ENCODE assay signal across 29 mouse cellular contexts in the genomic region with DNA sequence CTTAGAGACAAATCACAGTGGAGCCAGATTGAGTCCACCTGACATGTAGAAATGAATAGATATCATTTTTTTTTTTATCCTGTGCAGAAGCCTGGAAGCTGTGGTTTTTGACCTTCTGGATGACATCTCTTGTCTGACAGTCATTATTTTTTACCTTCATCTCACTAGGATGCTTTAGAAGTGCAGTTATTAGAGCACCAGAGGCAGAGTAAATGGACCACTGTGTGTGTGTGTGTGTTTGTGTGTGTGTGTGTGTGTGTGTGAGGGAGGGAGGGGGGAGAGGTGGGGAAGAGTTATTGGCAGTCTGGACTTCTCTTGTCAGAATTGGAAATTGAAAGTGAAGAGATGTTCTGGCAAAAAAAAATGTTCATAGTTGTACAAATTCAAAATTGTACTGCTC.
DNase-seq lines count a peak whose midpoint lies in the region; ATAC-seq and TF ChIP-seq lines count a peak whose summit lies in the region.
"Had no signal": no experiment of that assay in that cellular context is flagged by ENCODE, and none has a peak within 500 bp of the region (broad histone marks: within the 10 kb centered on the region; RNA-seq: fewer than 3 reads in every experiment).

No protein-coding gene starts in this region.

- no peak overlapping the region for H3K9ac ChIP-seq in forebrain, embryonic 14.5 days (ENCODE audit: low read length)
- H3K9ac ChIP-seq in forebrain, embryonic 11.5 days (ENCODE audit: low read length), result no peak overlapping the region
- H3K9ac ChIP-seq in midbrain, embryonic 12.5 days (replicated peaks), result no peak overlapping the region
- H3K9ac ChIP-seq in midbrain, postnatal 0 days (replicated peaks; ENCODE audit: low read length, poor library complexity, severe bottlenecking), result no peak overlapping the region
- no peak overlapping the region for H3K9ac ChIP-seq in midbrain, embryonic 16.5 days (ENCODE audit: low read depth, low read length)
- no peak overlapping the region for H3K9ac ChIP-seq in intestine, embryonic 15.5 days
- H3K9ac ChIP-seq: embryonic facial prominence, embryonic 13.5 days; embryonic facial prominence, embryonic 15.5 days; forebrain, embryonic 13.5 days had no signal

- no peak for TF ChIP-seq CTCF in midbrain, postnatal 0 days (IDR thresholded peaks at IDR 0.05)
- TF ChIP-seq CTCF in brain, embryonic 14.5 days (IDR thresholded peaks at IDR 0.05; ENCODE audit: borderline replicate concordance, extremely low read depth, insufficient read depth, insufficient read length), result no peak

- H3K9me3 ChIP-seq in forebrain, embryonic 14.5 days (replicated peaks; ENCODE audit: control insufficient read depth, low read length), result no peaks in the 10 kb centered on the region
- H3K9me3 ChIP-seq in forebrain, embryonic 11.5 days (ENCODE audit: control insufficient read depth, low read length), result no peaks in the 10 kb centered on the region
- H3K9me3 ChIP-seq in midbrain, embryonic 12.5 days, result no peaks in the 10 kb centered on the region
- no peaks in the 10 kb centered on the region for H3K9me3 ChIP-seq in midbrain, postnatal 0 days (ENCODE audit: low read length)
- H3K9me3 ChIP-seq in midbrain, embryonic 16.5 days (replicated peaks; ENCODE audit: control insufficient read depth, low read length, poor library complexity, severe bottlenecking), result no peaks in the 10 kb centered on the region
- no peaks in the 10 kb centered on the region for H3K9me3 ChIP-seq in intestine, embryonic 15.5 days
- H3K9me3 ChIP-seq: embryonic facial prominence, embryonic 13.5 days; embryonic facial prominence, embryonic 15.5 days; forebrain, embryonic 10.5 days; forebrain, embryonic 13.5 days; G1E had no signal

- DNase-seq in forebrain, embryonic 14.5 days (ENCODE audit: low spot score), result peak; percentile 33
- DNase-seq in forebrain, embryonic 11.5 days (ENCODE audit: low spot score), result no peak
- no peak for DNase-seq in midbrain, postnatal 0 days (ENCODE audit: low spot score)
- peak; percentile 63 for DNase-seq in brain, embryonic 14.5 days (ENCODE audit: low read depth)
- DNase-seq: adrenal gland, adult 8-10 months; adrenal gland, postnatal 14 days; adrenal gland, postnatal 36 days; B cell, adult 2 months; cerebellum, adult 11 months; cerebellum, adult 18-20 months; cerebellum, adult 8-10 months; cerebellum, adult 9-11 months; cerebellum, postnatal 14 days; cerebellum, postnatal 36 days; embryo, embryonic 11 days had no signal

- no peaks in the 10 kb centered on the region for H3K27me3 ChIP-seq in forebrain, embryonic 14.5 days (replicated peaks; ENCODE audit: control insufficient read depth, insufficient read depth, low read length)
- H3K27me3 ChIP-seq in forebrain, embryonic 11.5 days (ENCODE audit: control insufficient read depth, insufficient read depth, low read length), result no peaks in the 10 kb centered on the region
- no peaks in the 10 kb centered on the region for H3K27me3 ChIP-seq in midbrain, embryonic 12.5 days
- no peaks in the 10 kb centered on the region for H3K27me3 ChIP-seq in midbrain, postnatal 0 days (ENCODE audit: insufficient read depth, low read length)
- no peaks in the 10 kb centered on the region for H3K27me3 ChIP-seq in midbrain, embryonic 16.5 days (ENCODE audit: control insufficient read depth, insufficient read depth, low read depth, low read length)
- H3K27me3 ChIP-seq in intestine, embryonic 15.5 days (replicated peaks), result no peaks in the 10 kb centered on the region
- H3K27me3 ChIP-seq: CH12.LX; embryonic facial prominence, embryonic 13.5 days; embryonic facial prominence, embryonic 15.5 days; forebrain, embryonic 13.5 days; Patski had no signal

- no peak overlapping the region for H3K4me2 ChIP-seq in forebrain, embryonic 14.5 days (ENCODE audit: low read length)
- H3K4me2 ChIP-seq in forebrain, embryonic 11.5 days (ENCODE audit: low read depth, low read length, severe bottlenecking), result no peak overlapping the region
- H3K4me2 ChIP-seq in midbrain, embryonic 12.5 days (replicated peaks), result no peak overlapping the region
- H3K4me2 ChIP-seq in midbrain, postnatal 0 days (ENCODE audit: low read depth, low read length, poor library complexity, severe bottlenecking), result no peak overlapping the region
- H3K4me2 ChIP-seq in midbrain, embryonic 16.5 days (ENCODE audit: low read length), result no peak overlapping the region
- no peak overlapping the region for H3K4me2 ChIP-seq in intestine, embryonic 15.5 days (replicated peaks)
- H3K4me2 ChIP-seq: embryonic facial prominence, embryonic 13.5 days; embryonic facial prominence, embryonic 15.5 days; forebrain, embryonic 13.5 days had no signal

- 0 out of 2 replicates have a peak, but pooled peaks have one; percentile 21 for ATAC-seq in forebrain, embryonic 14.5 days
- no peak for ATAC-seq in forebrain, embryonic 11.5 days (replicated peaks; ENCODE audit: low FRiP score)
- peak; percentile 47; the same call in 1 of the 2 replicates for ATAC-seq in midbrain, embryonic 12.5 days (ENCODE audit: low FRiP score, low read depth)
- no peak for ATAC-seq in midbrain, postnatal 0 days (ENCODE audit: low FRiP score)
- peak; percentile 51; the same call in 1 of the 2 replicates for ATAC-seq in midbrain, embryonic 16.5 days
- no peak for ATAC-seq in intestine, embryonic 15.5 days
- ATAC-seq: activated CD4-positive, CD25-positive, alpha-beta regulatory T cell, adult 4 months; CD4-positive, CD25-positive, alpha-beta regulatory T cell, adult 4 months; forebrain, embryonic 13.5 days; forebrain, embryonic 16.5 days; Patski had no signal

- H3K36me3 ChIP-seq in forebrain, embryonic 14.5 days (ENCODE audit: control insufficient read depth, insufficient read depth, low read length), result no peaks in the 10 kb centered on the region
- H3K36me3 ChIP-seq in forebrain, embryonic 11.5 days (ENCODE audit: control insufficient read depth, insufficient read depth, low read length), result no peaks in the 10 kb centered on the region
- no peaks in the 10 kb centered on the region for H3K36me3 ChIP-seq in midbrain, embryonic 12.5 days
- no peaks in the 10 kb centered on the region for H3K36me3 ChIP-seq in midbrain, postnatal 0 days (ENCODE audit: insufficient read depth, low read length)
- H3K36me3 ChIP-seq in midbrain, embryonic 16.5 days (ENCODE audit: control insufficient read depth, insufficient read depth, low read length), result no peaks in the 10 kb centered on the region
- no peaks in the 10 kb centered on the region for H3K36me3 ChIP-seq in intestine, embryonic 15.5 days
- H3K36me3 ChIP-seq: embryonic facial prominence, embryonic 13.5 days; embryonic facial prominence, embryonic 15.5 days; forebrain, embryonic 10.5 days; G1E had no signal

- no peak overlapping the region for H3K4me3 ChIP-seq in forebrain, embryonic 14.5 days (ENCODE audit: low read depth, low read length)
- no peak overlapping the region for H3K4me3 ChIP-seq in forebrain, embryonic 11.5 days (ENCODE audit: low read depth, low read length)
- no peak overlapping the region for H3K4me3 ChIP-seq in midbrain, embryonic 12.5 days
- no peak overlapping the region for H3K4me3 ChIP-seq in midbrain, postnatal 0 days (ENCODE audit: low read depth, low read length)
- H3K4me3 ChIP-seq in midbrain, embryonic 16.5 days (ENCODE audit: low read depth, low read length), result no peak overlapping the region
- no peak overlapping the region for H3K4me3 ChIP-seq in intestine, embryonic 15.5 days (replicated peaks)
- H3K4me3 ChIP-seq: embryonic facial prominence, embryonic 13.5 days; embryonic facial prominence, embryonic 15.5 days; erythroblast, embryonic 14.5 days; forebrain, embryonic 10.5 days; forebrain, embryonic 13.5 days had no signal

- 0 out of 2 replicates have a peak, but pooled peaks cover 3% of the 10 kb centered on the region for H3K4me1 ChIP-seq in forebrain, embryonic 14.5 days (ENCODE audit: control insufficient read depth, insufficient read depth, low read length)
- H3K4me1 ChIP-seq in forebrain, embryonic 11.5 days (replicated peaks; ENCODE audit: control insufficient read depth, insufficient read depth, low read length), result no peaks in the 10 kb centered on the region
- H3K4me1 ChIP-seq in midbrain, embryonic 12.5 days, result no peaks in the 10 kb centered on the region
- no peaks in the 10 kb centered on the region for H3K4me1 ChIP-seq in midbrain, postnatal 0 days (ENCODE audit: insufficient read depth, low read length)
- H3K4me1 ChIP-seq in midbrain, embryonic 16.5 days (ENCODE audit: control insufficient read depth, insufficient read depth, low read length), result peaks cover 2% of the 10 kb centered on the region; the same call in 1 of the 2 replicates
- H3K4me1 ChIP-seq in intestine, embryonic 15.5 days (replicated peaks), result no peaks in the 10 kb centered on the region
- H3K4me1 ChIP-seq: embryonic facial prominence, embryonic 13.5 days; embryonic facial prominence, embryonic 15.5 days had no signal

- no peak overlapping the region for H3K27ac ChIP-seq in forebrain, embryonic 14.5 days (ENCODE audit: low read depth, low read length)
- H3K27ac ChIP-seq in forebrain, embryonic 11.5 days (ENCODE audit: low read depth, low read length), result no peak overlapping the region
- no peak overlapping the region for H3K27ac ChIP-seq in midbrain, embryonic 12.5 days (replicated peaks)
- H3K27ac ChIP-seq in midbrain, postnatal 0 days (ENCODE audit: low read depth, low read length), result no peak overlapping the region
- no peak overlapping the region for H3K27ac ChIP-seq in midbrain, embryonic 16.5 days (ENCODE audit: low read length)
- H3K27ac ChIP-seq in intestine, embryonic 15.5 days, result no peak overlapping the region
- H3K27ac ChIP-seq: embryonic facial prominence, embryonic 13.5 days; embryonic facial prominence, embryonic 15.5 days; forebrain, embryonic 10.5 days had no signal

- no peak for TF ChIP-seq POLR2A in brain, embryonic 14.5 days (IDR thresholded peaks at IDR 0.05; ENCODE audit: borderline replicate concordance, extremely low read depth, insufficient read depth, insufficient read length, poor library complexity, severe bottlenecking)

Comparison
In these comparisons a context has a peak if more than half of its experiments do, and no peak if none do; other contexts are left out.
1. ATAC-seq: peak in forebrain, embryonic 14.5 days (single experiment), midbrain, embryonic 12.5 days (single experiment) and midbrain, embryonic 16.5 days (single experiment); none in forebrain, embryonic 11.5 days (single experiment), midbrain, postnatal 0 days (single experiment) and intestine, embryonic 15.5 days (single experiment).
2. DNase-seq: peak in forebrain, embryonic 14.5 days (single experiment) and brain, embryonic 14.5 days (single experiment); none in forebrain, embryonic 11.5 days (single experiment) and midbrain, postnatal 0 days (single experiment).